Mouse (Mus musculus) forebrain, embryonic 13.5 days (tissue): ENCODE results near the gene Tal1. TPM values are rescaled to one million over a fixed set of nuclear protein-coding genes. Genes with fewer than 3 reads are reported as not detected.

Experiments used
- ATAC-seq: fragments of 200-750 bp; cut with Nextera tagmentation; 2 replicates; pipeline ENCODE4 v1.8.0; 2017
- H3K27ac ChIP-seq: fragments of 300-500 bp; sonication (generic); 2 replicates; pipeline ENCODE4 v1.5.1; 2015; ENCODE audit warnings: inconsistent platforms, mild to moderate bottlenecking, moderate library complexity
- H3K27me3 ChIP-seq: fragments of 300-500 bp; sonication (generic); 2 replicates; pipeline ENCODE4 v1.6.1; 2015; ENCODE audit warnings: mild to moderate bottlenecking, inconsistent platforms
- H3K36me3 ChIP-seq: fragments of 300-500 bp; sonication (generic); 2 replicates; pipeline ENCODE4 v1.6.1; 2015; ENCODE audit warnings: mild to moderate bottlenecking, inconsistent platforms; ENCODE audit not compliant: poor library complexity, severe bottlenecking
- H3K4me1 ChIP-seq: fragments of 300-500 bp; sonication (generic); 2 replicates; pipeline ENCODE4 v1.6.1; 2015; ENCODE audit warnings: inconsistent platforms
- H3K4me2 ChIP-seq: fragments of 300-500 bp; sonication (generic); 2 replicates; pipeline ENCODE4 v1.6.1; 2015; ENCODE audit warnings: inconsistent platforms, mild to moderate bottlenecking, moderate library complexity
- H3K4me3 ChIP-seq: fragments of 300-500 bp; sonication (generic); 2 replicates; pipeline ENCODE4 v1.5.1; 2015; ENCODE audit warnings: mild to moderate bottlenecking, inconsistent platforms
- H3K9ac ChIP-seq: fragments of 300-500 bp; sonication (generic); 2 replicates; pipeline ENCODE4 v1.6.1; 2015; ENCODE audit warnings: mild to moderate bottlenecking, inconsistent platforms
- H3K9me3 ChIP-seq: fragments of 300-500 bp; sonication (generic); replicated peaks from 2 replicates; pipeline ENCODE4 v1.6.1; 2016; ENCODE audit warnings: inconsistent platforms
- WGBS: fragments of 180-500 bp; shearing (Covaris S2); methylation state at CpG from one replicate; pipeline ENCODE4 v1.1.7; 2015; 5-methylcytosine and 5-hydroxymethylcytosine counted together
- polyA plus RNA-seq: library from polyadenylated mRNA; unstranded; fragments of >200 nt; fragmentation: Nextera tagmentation; extraction: Ambion mirVana; gene quantifications from 2 replicates; pipeline ENCODE4 v1.2.1, GENCODE M21; 2015

The Tal1 gene
- polyA plus RNA-seq, 1 experiment from 2014 or later = 0.88 TPM

DNA sequence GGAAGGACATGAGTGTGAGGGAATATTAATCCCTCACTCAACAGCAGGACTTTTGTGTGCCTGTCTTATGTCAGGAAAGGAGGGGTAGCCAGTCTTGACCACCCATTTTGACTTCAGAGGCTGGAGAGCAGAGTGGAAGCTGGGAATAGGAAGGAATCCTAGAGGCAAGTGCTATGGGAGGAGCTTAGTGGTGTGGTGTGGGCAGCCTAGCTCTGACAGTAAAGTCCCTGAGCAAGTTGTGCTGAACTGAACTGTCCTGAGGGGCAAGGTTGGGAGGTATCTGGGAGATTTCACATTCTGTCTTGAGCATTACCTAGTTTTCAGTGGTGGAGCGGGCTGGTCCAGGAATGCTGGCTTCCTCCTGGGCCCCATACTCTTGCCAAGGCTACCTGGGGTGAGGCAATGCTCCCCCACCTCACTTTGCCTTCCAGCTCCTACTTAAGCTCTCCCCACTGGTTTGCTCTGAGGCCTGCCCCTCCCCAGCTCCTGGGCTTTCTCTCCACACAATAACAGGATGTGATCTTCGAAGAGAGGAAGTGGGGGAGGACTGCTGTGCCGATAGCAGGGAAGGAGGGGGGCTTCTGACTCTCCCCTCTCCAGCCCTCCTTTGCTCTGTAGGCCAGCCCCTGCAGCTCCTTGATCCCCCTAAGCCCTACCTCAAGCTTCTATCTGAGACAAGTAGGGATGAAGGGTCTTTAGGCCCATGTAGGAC is 19.1 kb downstream of the Tal1 start:
- Histone ChIP-seq H3K9ac (no peak overlapping the region), H3K4me3 (no peak overlapping the region), H3K27me3 (peaks cover 15% of the 10 kb centered on the region; the same call in 1 of the 2 replicates), H3K9me3 (no peaks in the 10 kb centered on the region; the same call in 1 of the 2 replicates), H3K4me2 (no peak overlapping the region), H3K4me1 (peaks cover 19% of the 10 kb centered on the region), H3K36me3 (no peaks in the 10 kb centered on the region), H3K27ac (no peak overlapping the region)
- WGBS = 40% methylated on average over 3 of the region's 3 CpGs
- ATAC-seq = no peak

DNA sequence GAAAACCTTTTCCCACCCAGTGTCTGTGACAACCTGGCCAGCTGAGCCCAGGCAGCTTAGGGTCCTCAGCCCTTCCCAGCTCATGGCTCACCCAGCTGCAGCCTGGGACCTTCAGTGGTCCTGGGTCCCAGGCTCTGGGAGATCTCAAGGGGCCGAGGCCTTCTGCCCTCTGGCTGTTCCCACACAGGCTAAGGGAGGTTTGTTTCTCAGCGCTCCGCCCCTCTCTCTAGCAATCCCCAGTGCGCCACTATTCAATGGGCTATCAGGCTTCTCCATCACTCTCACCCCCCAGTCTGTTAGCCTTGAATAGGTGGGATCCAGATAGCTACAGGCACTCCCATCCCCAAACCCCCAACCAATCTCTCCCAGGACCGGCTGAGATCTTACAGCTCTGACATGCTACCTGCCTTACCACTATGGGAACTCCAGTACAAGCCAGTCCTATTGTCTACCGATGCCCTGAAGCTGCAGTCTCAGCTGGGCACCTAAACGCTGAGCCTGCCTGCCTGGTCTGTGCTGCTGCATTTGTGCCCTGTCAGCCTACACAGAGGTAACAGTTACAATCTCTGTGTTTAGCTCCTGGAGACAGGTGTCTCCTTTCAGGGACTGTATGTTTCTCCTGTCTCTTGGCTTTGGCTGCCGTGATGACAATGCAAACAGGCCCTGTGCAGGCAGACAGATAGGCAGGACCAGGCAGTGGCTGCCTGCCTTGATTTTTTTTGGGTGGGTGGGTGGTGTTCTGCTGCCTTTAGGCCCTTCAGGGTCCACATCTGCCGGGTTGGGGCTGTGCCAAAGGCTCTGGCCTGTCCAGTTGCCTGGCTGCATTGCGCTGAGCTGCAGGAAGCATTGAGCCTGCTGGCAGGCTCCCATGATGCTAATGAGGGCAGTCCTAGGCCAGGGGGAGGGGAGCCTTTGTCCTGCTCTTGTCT is 22.9 kb downstream of the Tal1 start:
- ATAC-seq = peak; percentile 88
- H3K9ac ChIP-seq = peak overlapping the region; percentile 3
- peak overlapping the region; percentile 24 for H3K4me2 ChIP-seq
- H3K27me3 ChIP-seq = peaks cover 15% of the 10 kb centered on the region; the same call in 1 of the 2 replicates
- H3K9me3 ChIP-seq = no peaks in the 10 kb centered on the region; the same call in 1 of the 2 replicates
- H3K27ac ChIP-seq = peak overlapping the region; percentile 68
- H3K36me3 ChIP-seq = no peaks in the 10 kb centered on the region
- 11% methylated on average over 10 of the region's 10 CpGs for WGBS
- peaks cover 19% of the 10 kb centered on the region for H3K4me1 ChIP-seq
- H3K4me3 ChIP-seq = no peak overlapping the region

DNA sequence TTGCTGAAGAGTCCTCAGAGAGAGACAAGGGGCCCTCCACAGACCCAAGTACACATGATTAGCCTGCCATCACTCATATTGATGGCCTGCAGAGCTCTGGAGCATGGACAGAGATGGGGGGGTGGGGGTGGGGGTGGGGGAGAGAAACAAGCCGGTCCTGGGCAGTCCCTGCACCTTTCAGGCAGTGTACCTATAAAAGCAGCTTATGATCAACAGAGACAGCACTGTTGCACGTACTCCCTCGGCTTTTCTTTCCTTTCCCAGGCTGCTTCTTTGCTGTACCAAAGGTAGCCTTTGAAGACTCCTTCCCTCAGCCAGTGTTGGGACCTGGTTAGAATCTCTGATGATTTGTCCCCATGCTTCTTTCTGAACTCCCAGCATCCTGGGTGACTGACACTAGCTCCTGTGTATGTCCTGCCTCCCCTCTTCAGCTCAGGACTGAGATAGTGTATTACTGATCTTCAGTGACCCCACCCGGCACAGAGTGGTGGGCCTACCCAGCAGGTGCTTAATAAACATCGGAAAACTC is 23.7 kb downstream of the Tal1 start:
- 9% methylated on average over 5 of the region's 5 CpGs for WGBS
- Histone ChIP-seq H3K9ac (peak overlapping the region; percentile 3; the same call in 1 of the 2 replicates), H3K36me3 (no peaks in the 10 kb centered on the region), H3K4me2 (peak overlapping the region; percentile 24), H3K4me1 (peaks cover 19% of the 10 kb centered on the region), H3K4me3 (no peak overlapping the region), H3K27me3 (peaks cover 12% of the 10 kb centered on the region; the same call in 1 of the 2 replicates), H3K27ac (no peak overlapping the region; the same call in 1 of the 2 replicates), H3K9me3 (no peaks in the 10 kb centered on the region; the same call in 1 of the 2 replicates)
- 0 out of 2 replicates have a peak, but pooled peaks have one; percentile 26 for ATAC-seq

DNA sequence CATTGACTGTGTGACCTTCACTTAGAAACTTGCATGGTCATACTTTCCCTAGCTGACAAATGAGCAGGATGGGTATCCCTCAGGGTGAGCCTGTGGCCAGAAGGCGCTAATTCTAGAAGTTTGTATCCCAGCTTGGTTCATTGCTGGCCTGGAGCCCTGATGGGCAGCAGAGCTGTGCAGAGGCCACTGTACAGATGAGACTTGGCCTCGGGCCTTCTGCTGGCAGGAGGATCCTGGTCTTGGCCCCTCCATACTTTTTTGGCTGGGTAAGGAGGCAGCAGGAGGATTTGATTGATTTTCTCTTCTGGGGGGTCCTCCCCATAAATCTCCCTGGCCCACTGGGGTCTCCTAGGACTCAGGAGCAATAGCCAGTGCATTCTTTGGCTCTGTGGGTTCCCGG is 26.8 kb downstream of the Tal1 start:
- Histone ChIP-seq H3K4me3 (no peak overlapping the region), H3K9ac (no peak overlapping the region), H3K36me3 (no peaks in the 10 kb centered on the region), H3K9me3 (no peaks in the 10 kb centered on the region; the same call in 1 of the 2 replicates), H3K4me1 (peaks cover 19% of the 10 kb centered on the region), H3K4me2 (no peak overlapping the region), H3K27ac (no peak overlapping the region), H3K27me3 (peaks cover 16% of the 10 kb centered on the region)
- no peak for ATAC-seq
- 89% methylated on average over 3 of the region's 3 CpGs for WGBS

DNA sequence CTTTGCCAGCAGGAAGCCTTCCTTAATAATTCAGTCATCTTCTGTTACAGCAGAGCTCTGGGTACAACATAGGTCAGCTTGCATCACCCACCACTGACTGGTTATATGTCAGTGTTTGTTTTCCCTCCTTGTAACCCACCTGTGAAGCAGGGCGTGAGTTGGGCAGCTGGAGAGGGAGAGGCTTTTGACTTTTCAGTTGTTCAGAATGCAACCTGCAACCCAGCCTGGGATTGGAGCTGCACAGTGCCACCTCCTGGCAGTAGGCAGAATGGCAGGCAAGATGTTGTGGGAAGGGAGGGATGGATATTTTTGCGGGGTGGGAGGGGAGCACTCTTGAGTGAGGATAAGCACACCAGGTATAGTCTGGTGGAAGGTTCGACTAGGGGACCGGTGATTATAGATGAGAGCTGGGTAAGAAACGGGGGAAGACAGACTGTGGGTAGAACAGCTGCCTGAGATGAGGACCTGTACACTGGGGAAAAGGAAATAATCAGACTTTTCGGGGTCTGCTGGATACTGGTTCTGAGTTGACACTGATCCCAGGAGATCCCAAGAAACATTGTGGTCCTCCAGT is 29.4 kb downstream of the Tal1 start:
- H3K27ac ChIP-seq = no peak overlapping the region
- H3K4me1 ChIP-seq = no peaks in the 10 kb centered on the region
- H3K9ac ChIP-seq = no peak overlapping the region
- ATAC-seq = peak; percentile 42; the same call in 1 of the 2 replicates
- H3K27me3 ChIP-seq = peaks cover 35% of the 10 kb centered on the region
- 17% methylated on average over 6 of the region's 6 CpGs for WGBS
- H3K9me3 ChIP-seq = no peaks in the 10 kb centered on the region
- no peak overlapping the region for H3K4me3 ChIP-seq
- H3K4me2 ChIP-seq = no peak overlapping the region
- no peaks in the 10 kb centered on the region for H3K36me3 ChIP-seq

- no peak overlapping the region for H3K27ac ChIP-seq
- no peaks in the 10 kb centered on the region for H3K9me3 ChIP-seq
- H3K4me3 ChIP-seq = no peak overlapping the region
- H3K27me3 ChIP-seq = peaks cover 35% of the 10 kb centered on the region
- no peaks in the 10 kb centered on the region for H3K4me1 ChIP-seq
- no peak overlapping the region for H3K4me2 ChIP-seq
- 70% methylated on average over 4 of the region's 4 CpGs for WGBS
- H3K36me3 ChIP-seq = no peaks in the 10 kb centered on the region
- no peak for ATAC-seq
- no peak overlapping the region for H3K9ac ChIP-seq
Observed at GRCm38 (mm10) chr4:115086257-115086656, 30.0 kb downstream of the Tal1 start.

GRCm38 (mm10) chr4:115086763-115087415 is 30.7 kb downstream of the Tal1 start:
- Histone ChIP-seq H3K27me3 (peaks cover 35% of the 10 kb centered on the region), H3K36me3 (no peaks in the 10 kb centered on the region), H3K27ac (no peak overlapping the region), H3K4me1 (no peaks in the 10 kb centered on the region), H3K4me2 (no peak overlapping the region), H3K4me3 (no peak overlapping the region), H3K9ac (no peak overlapping the region), H3K9me3 (no peaks in the 10 kb centered on the region)
- ATAC-seq = no peak
- WGBS = 73% methylated on average over 3 of the region's 3 CpGs

DNA sequence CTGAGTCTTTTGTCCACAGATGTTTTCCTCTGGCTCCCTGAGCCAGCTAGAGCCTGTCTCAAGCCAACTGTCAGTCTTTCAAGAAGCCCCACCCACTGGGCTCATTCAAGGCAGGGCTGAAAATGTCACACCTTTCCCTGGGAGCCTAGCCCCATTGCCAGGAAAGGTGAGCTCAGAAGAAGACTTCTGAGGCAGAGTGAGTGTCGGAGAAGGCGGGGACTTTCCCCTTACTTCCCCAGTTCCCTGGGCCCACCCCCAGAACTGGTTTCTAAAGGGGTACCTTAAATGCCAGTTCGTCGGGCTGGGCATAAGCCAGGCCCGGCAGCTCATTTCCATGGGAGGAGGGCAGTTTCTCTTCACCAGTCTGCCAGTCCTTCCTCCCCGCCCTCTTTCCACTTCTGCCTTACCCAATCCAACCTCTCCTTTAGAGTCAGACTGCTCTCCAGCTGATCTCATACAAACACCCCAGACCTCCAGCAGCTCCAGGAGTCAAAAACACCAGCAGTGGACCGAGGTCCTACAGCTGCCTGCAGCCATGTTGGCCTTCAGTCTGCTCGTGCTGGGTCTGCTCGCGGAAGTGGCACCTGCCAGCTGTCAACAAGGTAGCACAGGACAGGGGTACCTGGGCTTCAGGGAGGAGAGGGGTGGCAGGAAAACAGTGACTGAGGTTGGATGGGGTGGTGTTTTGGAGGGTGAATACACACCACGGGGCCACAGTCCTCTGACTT is 32.5 kb downstream of the Tal1 start, which contains the start of gene Pdzk1ip1:
Gene Pdzk1ip1, plus strand, starts transcription at position 98 of the 728 bp plus-strand sequence.
- 33% methylated on average over 11 of the region's 11 CpGs for WGBS
- Histone ChIP-seq H3K9me3 (no peaks in the 10 kb centered on the region), H3K9ac (0 out of 2 replicates have a peak within 1 kb of the TSS, but pooled peaks have one; percentile 5), H3K4me2 (no peak within 1 kb of the TSS), H3K4me3 (no peak within 1 kb of the TSS), H3K27ac (no peak within 1 kb of the TSS), H3K27me3 (peaks cover 34% of the 10 kb centered on the region), H3K36me3 (no peaks in the 10 kb centered on the region), H3K4me1 (no peaks in the 10 kb centered on the region)
- no peak for ATAC-seq

GRCm38 (mm10) chr4:115090592-115090991 is 34.4 kb downstream of the Tal1 start:
- Histone ChIP-seq H3K27me3 (peaks cover 52% of the 10 kb centered on the region), H3K36me3 (no peaks in the 10 kb centered on the region)
- WGBS = 76% methylated on average over 2 of the region's 2 CpGs

DNA sequence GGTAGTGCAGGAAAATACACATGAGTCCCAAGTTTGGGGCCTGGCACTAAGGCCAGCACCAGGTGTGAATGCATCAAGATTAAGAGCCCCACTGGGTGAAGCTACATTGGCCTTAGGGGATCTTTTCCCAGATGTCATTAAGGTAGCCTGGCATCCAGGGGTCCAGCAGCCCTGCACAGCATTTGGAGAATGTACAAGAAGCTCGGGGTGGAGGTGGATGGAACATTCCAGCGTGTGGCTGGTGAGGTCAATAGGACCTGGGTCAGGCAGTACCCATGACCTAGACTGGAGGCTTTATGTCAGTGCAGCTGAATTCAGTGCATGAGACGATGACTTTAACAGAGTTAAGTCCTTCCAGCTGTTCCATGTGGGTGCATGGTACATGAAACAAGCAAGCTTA is 35.6 kb downstream of the Tal1 start:
- Histone ChIP-seq H3K9ac (no peak overlapping the region), H3K4me3 (no peak overlapping the region), H3K27me3 (peaks cover 59% of the 10 kb centered on the region), H3K27ac (no peak overlapping the region), H3K36me3 (no peaks in the 10 kb centered on the region), H3K4me1 (peaks cover 12% of the 10 kb centered on the region), H3K9me3 (no peaks in the 10 kb centered on the region), H3K4me2 (no peak overlapping the region)
- 87% methylated on average over 3 of the region's 3 CpGs for WGBS
- ATAC-seq = no peak

More at GRCm38 (mm10) chr4:115090592-115090991, 34.4 kb downstream of the Tal1 start:
- ATAC-seq = no peak
- H3K4me2 ChIP-seq = no peak overlapping the region
- H3K9ac ChIP-seq = no peak overlapping the region
- H3K27ac ChIP-seq = no peak overlapping the region
- H3K4me3 ChIP-seq = no peak overlapping the region
- peaks cover 4% of the 10 kb centered on the region for H3K4me1 ChIP-seq
- no peaks in the 10 kb centered on the region for H3K9me3 ChIP-seq
